Mouse (Mus musculus) induced T-regulatory cell, adult 2 months (primary cell): ENCODE data around the gene 2310034G01Rik.

ENCODE experiments used
- DNase-seq: peaks from one replicate; pipeline ENCODE4 v3.0.0-alpha.2; 2012; ENCODE audit warnings: low read depth

The 2310034G01Rik gene

GRCm38 (mm10) chr19:46350168-46350932 is at the start of gene 2310034G01Rik:
Gene 2310034G01Rik (minus strand): TSS chr19:46350302.
- no peak for DNase-seq

- DNase-seq = no peak
Measured at GRCm38 (mm10) chr19:46399886-46400285, 49.8 kb upstream of the 2310034G01Rik start.

- DNase-seq = no peak
Measured at GRCm38 (mm10) chr19:46399372-46399771, 49.3 kb upstream of the 2310034G01Rik start.

- DNase-seq = no peak
Measured at GRCm38 (mm10) chr19:46398401-46398800, 48.3 kb upstream of the 2310034G01Rik start.

GRCm38 (mm10) chr19:46397436-46398001 is 47.4 kb upstream of the 2310034G01Rik start:
- DNase-seq = peak; percentile 52

GRCm38 (mm10) chr19:46396686-46397435 is 46.8 kb upstream of the 2310034G01Rik start, which contains the start of gene Sufu:
Gene Sufu (plus strand): TSS chr19:46396896.
- DNase-seq = peak; percentile 100

- no peak for DNase-seq
Measured at GRCm38 (mm10) chr19:46396109-46396508, 46.0 kb upstream of the 2310034G01Rik start.

GRCm38 (mm10) chr19:46395109-46396009 is 45.3 kb upstream of the 2310034G01Rik start, which contains the start of gene Actr1a:
Gene Actr1a (minus strand): TSS chr19:46395748.
- DNase-seq = peak; percentile 100

GRCm38 (mm10) chr19:46394712-46395108 is 44.6 kb upstream of the 2310034G01Rik start:
- DNase-seq = no peak

- peak; percentile 75 for DNase-seq
Measured at GRCm38 (mm10) chr19:46392018-46392417, 41.9 kb upstream of the 2310034G01Rik start.

- peak; percentile 39 for DNase-seq
Measured at GRCm38 (mm10) chr19:46389872-46390271, 39.8 kb upstream of the 2310034G01Rik start.

GRCm38 (mm10) chr19:46382275-46382674 is 32.2 kb upstream of the 2310034G01Rik start:
- no peak for DNase-seq

GRCm38 (mm10) chr19:46375891-46376290 is 25.8 kb upstream of the 2310034G01Rik start:
- DNase-seq = no peak

GRCm38 (mm10) chr19:46375489-46375888 is 25.4 kb upstream of the 2310034G01Rik start:
- no peak for DNase-seq

- DNase-seq = no peak
Measured at GRCm38 (mm10) chr19:46374477-46375088, 24.5 kb upstream of the 2310034G01Rik start.

GRCm38 (mm10) chr19:46369204-46369603 is 19.1 kb upstream of the 2310034G01Rik start:
- peak; percentile 41 for DNase-seq

- DNase-seq = no peak
Measured at GRCm38 (mm10) chr19:46367798-46368590, 17.9 kb upstream of the 2310034G01Rik start.

GRCm38 (mm10) chr19:46363294-46364009 is 13.3 kb upstream of the 2310034G01Rik start:
- DNase-seq = no peak

- DNase-seq = no peak
Measured at GRCm38 (mm10) chr19:46362104-46362503, 12.0 kb upstream of the 2310034G01Rik start.

GRCm38 (mm10) chr19:46358381-46358780 is 8.3 kb upstream of the 2310034G01Rik start:
- DNase-seq = no peak
